In the genomic region with DNA sequence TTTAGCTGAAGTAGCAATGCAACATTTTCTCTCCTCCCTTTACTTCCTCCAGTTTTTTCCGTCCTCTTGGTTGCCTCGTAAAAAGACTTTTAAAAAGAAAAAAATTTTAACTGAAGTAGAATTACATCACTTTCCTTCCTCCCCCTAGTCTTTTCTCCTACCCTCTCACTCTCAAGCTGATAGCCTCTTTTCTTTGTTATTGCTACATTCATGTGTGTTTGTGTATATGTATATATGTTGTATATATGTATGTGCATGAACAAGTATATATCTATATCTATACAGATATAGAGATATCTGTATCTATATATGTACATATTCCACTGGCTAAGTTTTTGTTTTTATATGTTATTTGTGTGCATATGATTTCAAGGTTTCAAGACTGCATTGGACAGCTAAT, we compare ENCODE assay signal across 9 mouse cellular contexts. TPM values are rescaled to one million over a fixed set of nuclear protein-coding genes. Genes with fewer than 3 reads are reported as not detected.
DNase-seq lines count a peak whose midpoint lies in the region; ATAC-seq and TF ChIP-seq lines count a peak whose summit lies in the region.
"Had no signal": no experiment of that assay in that cellular context is flagged by ENCODE, and none has a peak within 500 bp of the region (broad histone marks: within the 10 kb centered on the region; RNA-seq: fewer than 3 reads in every experiment).

No protein-coding gene starts in this region.

- H3K4me2 ChIP-seq in embryonic facial prominence, embryonic 14.5 days (ENCODE audit: low read depth, low read length): peak overlapping the region; percentile 55
- H3K4me2 ChIP-seq in neural tube, embryonic 13.5 days: peak overlapping the region; percentile 65

- no peak for DNase-seq in liver, adult 2 months (ENCODE audit: extremely low read depth, low read depth, low spot score)
- DNase-seq in liver: no peak
- no peak for DNase-seq in embryonic facial prominence, embryonic 14.5 days (ENCODE audit: low spot score)
- DNase-seq in limb, embryonic 10.5 days (ENCODE audit: low spot score): no peak
- no peak for DNase-seq in embryo, embryonic 10.5 days (ENCODE audit: low spot score)
- DNase-seq in right cerebral cortex, adult 18-20 months: no peak
- no peak for DNase-seq in adrenal gland, postnatal 36 days

- H3K9ac ChIP-seq in liver, adult 2 months (ENCODE audit: low read depth, low read length): no peak overlapping the region
- H3K9ac ChIP-seq in embryonic facial prominence, embryonic 14.5 days (ENCODE audit: low read depth, low read length): peak overlapping the region; percentile 89
- H3K9ac ChIP-seq in neural tube, embryonic 13.5 days: peak overlapping the region; percentile 84

- no peaks in the 10 kb centered on the region for H3K9me3 ChIP-seq in embryonic facial prominence, embryonic 14.5 days (ENCODE audit: control insufficient read depth, low read length)
- H3K9me3 ChIP-seq in limb, embryonic 10.5 days (replicated peaks): no peaks in the 10 kb centered on the region
- no peaks in the 10 kb centered on the region for H3K9me3 ChIP-seq in neural tube, embryonic 13.5 days

- peak overlapping the region; percentile 98 for H3K4me3 ChIP-seq in liver, adult 2 months (ENCODE audit: insufficient read depth, low read depth, low read length)
- H3K4me3 ChIP-seq in embryonic facial prominence, embryonic 14.5 days (ENCODE audit: low read depth, low read length): peak overlapping the region; percentile 74
- peak overlapping the region; percentile 81 for H3K4me3 ChIP-seq in limb, embryonic 10.5 days
- peak overlapping the region; percentile 80 for H3K4me3 ChIP-seq in neural tube, embryonic 13.5 days

- TF ChIP-seq POLR2A in liver, adult 2 months (IDR thresholded peaks at IDR 0.05; ENCODE audit: extremely low read depth, insufficient read depth, low read length): no peak

- peaks cover 18% of the 10 kb centered on the region for H3K36me3 ChIP-seq in liver, adult 2 months (ENCODE audit: control insufficient read depth, insufficient read depth, low read length)
- peaks cover 14% of the 10 kb centered on the region; the same call in 1 of the 2 replicates for H3K36me3 ChIP-seq in embryonic facial prominence, embryonic 14.5 days (ENCODE audit: control insufficient read depth, insufficient read depth, low read length)
- peaks cover 24% of the 10 kb centered on the region for H3K36me3 ChIP-seq in limb, embryonic 10.5 days
- peaks cover 19% of the 10 kb centered on the region for H3K36me3 ChIP-seq in neural tube, embryonic 13.5 days

- 3% methylated on average over 2 of the region's 2 CpGs for WGBS in liver, adult 2 months
- 0% methylated on average over 2 of the region's 2 CpGs for WGBS in embryonic facial prominence, embryonic 14.5 days
- 0% methylated on average over 2 of the region's 2 CpGs for WGBS in limb, embryonic 10.5 days
- 0% methylated on average over 2 of the region's 2 CpGs for WGBS in neural tube, embryonic 13.5 days

- no peak for TF ChIP-seq CTCF in liver, adult 2 months (IDR thresholded peaks at IDR 0.05; ENCODE audit: low read depth, low read length)

- peaks cover 7% of the 10 kb centered on the region for H3K4me1 ChIP-seq in liver, adult 2 months (ENCODE audit: control insufficient read depth, insufficient read depth, low read length)
- peaks cover 16% of the 10 kb centered on the region for H3K4me1 ChIP-seq in embryonic facial prominence, embryonic 14.5 days (ENCODE audit: control insufficient read depth, insufficient read depth, low read length)
- peaks cover 16% of the 10 kb centered on the region for H3K4me1 ChIP-seq in limb, embryonic 10.5 days
- H3K4me1 ChIP-seq in neural tube, embryonic 13.5 days (replicated peaks): peaks cover 35% of the 10 kb centered on the region

- H3K79me2 ChIP-seq in liver, adult 2 months (ENCODE audit: control insufficient read depth, insufficient read depth, low read length): peaks cover 4% of the 10 kb centered on the region; the same call in 1 of the 2 replicates

- peak; percentile 56 for ATAC-seq in embryonic facial prominence, embryonic 14.5 days (ENCODE audit: low read depth)
- peak; percentile 38; the same call in 1 of the 2 replicates for ATAC-seq in neural tube, embryonic 13.5 days (ENCODE audit: low read depth)

- no peak overlapping the region for H3K27ac ChIP-seq in liver, adult 2 months (replicated peaks; ENCODE audit: insufficient read depth, low read depth, low read length)
- H3K27ac ChIP-seq in embryonic facial prominence, embryonic 14.5 days (replicated peaks; ENCODE audit: low read depth, low read length): peak overlapping the region; percentile 63; the same call in 1 of the 2 replicates
- peak overlapping the region; percentile 94 for H3K27ac ChIP-seq in limb, embryonic 10.5 days
- peak overlapping the region; percentile 70; the same call in 1 of the 2 replicates for H3K27ac ChIP-seq in neural tube, embryonic 13.5 days (replicated peaks)

- no peaks in the 10 kb centered on the region for H3K27me3 ChIP-seq in liver, adult 2 months (ENCODE audit: control insufficient read depth, insufficient read depth, low read length)
- H3K27me3 ChIP-seq in embryonic facial prominence, embryonic 14.5 days (replicated peaks; ENCODE audit: control insufficient read depth, insufficient read depth, low read length): no peaks in the 10 kb centered on the region
- no peaks in the 10 kb centered on the region for H3K27me3 ChIP-seq in limb, embryonic 10.5 days (ENCODE audit: low read depth, poor library complexity, severe bottlenecking)
- peaks cover 8% of the 10 kb centered on the region for H3K27me3 ChIP-seq in neural tube, embryonic 13.5 days

RNA-seq across cellular contexts. Expression of a gene that starts 0.3 kb away (rescaled TPM):
- total RNA-seq in liver, adult 2 months (2014; rRNA removed): 31.6 and 33.1 TPM in 2 replicates
- polyA plus RNA-seq in liver, adult 2 months (2012; rRNA removed): 10.9 and 14.5 TPM in 2 replicates
- 62.9 and 70.1 TPM in 2 replicates for polyA plus RNA-seq in embryonic facial prominence, embryonic 14.5 days (2014; fragmentation: Nextera tagmentation; extraction: Ambion mirVana)
- 88.7 and 100 TPM in 2 replicates for polyA plus RNA-seq in limb, embryonic 10.5 days (2016; fragmentation: Nextera tagmentation; extraction: Ambion mirVana)
- polyA plus RNA-seq in neural tube, embryonic 13.5 days (2015; fragmentation: Nextera tagmentation; extraction: Ambion mirVana): 72.1 and 84.0 TPM in 2 replicates
- 10 to 100 TPM; 55.6 to 64.5 TPM for total RNA-seq in adrenal gland, postnatal 36 days (2021)

RNA-seq across cellular contexts. Expression of a gene that starts 38.0 kb away (rescaled TPM):
- total RNA-seq in liver, adult 2 months (2014; rRNA removed): 0.60 and 0.83 TPM in 2 replicates
- 0.20 and 0.26 TPM in 2 replicates for polyA plus RNA-seq in liver, adult 2 months (2012; rRNA removed)
- 2.3 and 2.5 TPM in 2 replicates for polyA plus RNA-seq in embryonic facial prominence, embryonic 14.5 days (2014; fragmentation: Nextera tagmentation; extraction: Ambion mirVana)
- 4.9 and 5.1 TPM in 2 replicates for polyA plus RNA-seq in limb, embryonic 10.5 days (2016; fragmentation: Nextera tagmentation; extraction: Ambion mirVana)
- polyA plus RNA-seq in neural tube, embryonic 13.5 days (2015; fragmentation: Nextera tagmentation; extraction: Ambion mirVana): 3.4 and 3.9 TPM in 2 replicates
- under 1 TPM; 0.79 to 0.89 TPM for total RNA-seq in adrenal gland, postnatal 36 days (2021)

RNA-seq across cellular contexts. Expression of a gene that starts 40.2 kb away (rescaled TPM):
- 5.4 and 6.0 TPM in 2 replicates for total RNA-seq in liver, adult 2 months (2014; rRNA removed)
- 1.0 and 1.2 TPM in 2 replicates for polyA plus RNA-seq in liver, adult 2 months (2012; rRNA removed)
- polyA plus RNA-seq in embryonic facial prominence, embryonic 14.5 days (2014; fragmentation: Nextera tagmentation; extraction: Ambion mirVana): 11.1 and 12.7 TPM in 2 replicates
- 19.6 and 19.7 TPM in 2 replicates for polyA plus RNA-seq in limb, embryonic 10.5 days (2016; fragmentation: Nextera tagmentation; extraction: Ambion mirVana)
- 13.8 and 14.4 TPM in 2 replicates for polyA plus RNA-seq in neural tube, embryonic 13.5 days (2015; fragmentation: Nextera tagmentation; extraction: Ambion mirVana)
- total RNA-seq in adrenal gland, postnatal 36 days (2021): 10 to 100 TPM in 1 of 2 experiments, 1 to 10 TPM in 1; 8.5 to 10.6 TPM

RNA-seq across cellular contexts. Expression of a gene that starts 50.7 kb away (rescaled TPM):
- 30.8 and 33.4 TPM in 2 replicates for total RNA-seq in liver, adult 2 months (2014; rRNA removed)
- 7.5 and 12.1 TPM in 2 replicates for polyA plus RNA-seq in liver, adult 2 months (2012; rRNA removed)
- 14.1 and 14.9 TPM in 2 replicates for polyA plus RNA-seq in embryonic facial prominence, embryonic 14.5 days (2014; fragmentation: Nextera tagmentation; extraction: Ambion mirVana)
- 26.1 and 29.9 TPM in 2 replicates for polyA plus RNA-seq in limb, embryonic 10.5 days (2016; fragmentation: Nextera tagmentation; extraction: Ambion mirVana)
- polyA plus RNA-seq in neural tube, embryonic 13.5 days (2015; fragmentation: Nextera tagmentation; extraction: Ambion mirVana): 23.5 and 27.9 TPM in 2 replicates
- 10 to 100 TPM; 34.5 to 39.7 TPM for total RNA-seq in adrenal gland, postnatal 36 days (2021)

RNA-seq across cellular contexts. Expression of a gene that starts 56.1 kb away (rescaled TPM):
- not detected in 2 replicates for total RNA-seq in liver, adult 2 months (2014; rRNA removed)
- polyA plus RNA-seq in liver, adult 2 months (2012; rRNA removed): not detected in 2 replicates
- polyA plus RNA-seq in embryonic facial prominence, embryonic 14.5 days (2014; fragmentation: Nextera tagmentation; extraction: Ambion mirVana): not detected in 2 replicates
- polyA plus RNA-seq in limb, embryonic 10.5 days (2016; fragmentation: Nextera tagmentation; extraction: Ambion mirVana): not detected in 2 replicates
- polyA plus RNA-seq in neural tube, embryonic 13.5 days (2015; fragmentation: Nextera tagmentation; extraction: Ambion mirVana): not detected in 2 replicates
- total RNA-seq in adrenal gland, postnatal 36 days (2021): not detected
- total RNA-seq: adrenal gland, adult 2 months had no signal
- polyA plus RNA-seq: adrenal gland, adult 2 months had no signal
